Mouse (Mus musculus): ENCODE data around the gene Babam2. TPM values are rescaled to one million over a fixed set of nuclear protein-coding genes. Genes with fewer than 3 reads are reported as not detected.

Gene Babam2
- polyA plus RNA-seq, 1 experiment, result 52.8 TPM

GRCm38 (mm10) chr5:31905808-31906207, 208.3 kb downstream of the Babam2 start:
- TF ChIP-seq POLR2A (IDR thresholded peaks at IDR 0.05; ENCODE audit: extremely low read depth, insufficient read depth, low read length) (no peak), CTCF (IDR thresholded peaks at IDR 0.05; ENCODE audit: extremely low read depth, insufficient read depth, low read length) (no peak)
- H3K4me3 ChIP-seq (ENCODE audit: insufficient read depth, low read length), result no peak overlapping the region
- H3K27ac ChIP-seq (ENCODE audit: insufficient read depth, low read length), result no peak overlapping the region
- no peaks in the 10 kb centered on the region for H3K4me1 ChIP-seq (ENCODE audit: control insufficient read depth, insufficient read depth, low read length)

- Histone ChIP-seq H3K4me3 (ENCODE audit: insufficient read depth, low read length) (no peak overlapping the region), H3K27ac (ENCODE audit: insufficient read depth, low read length) (no peak overlapping the region), H3K4me1 (ENCODE audit: control insufficient read depth, insufficient read depth, low read length) (no peaks in the 10 kb centered on the region)
- no peak for TF ChIP-seq POLR2A (IDR thresholded peaks at IDR 0.05; ENCODE audit: extremely low read depth, insufficient read depth, low read length)
- no peak for TF ChIP-seq CTCF (IDR thresholded peaks at IDR 0.05; ENCODE audit: extremely low read depth, insufficient read depth, low read length)
Observed at GRCm38 (mm10) chr5:31906286-31906951, 208.9 kb downstream of the Babam2 start.

DNA sequence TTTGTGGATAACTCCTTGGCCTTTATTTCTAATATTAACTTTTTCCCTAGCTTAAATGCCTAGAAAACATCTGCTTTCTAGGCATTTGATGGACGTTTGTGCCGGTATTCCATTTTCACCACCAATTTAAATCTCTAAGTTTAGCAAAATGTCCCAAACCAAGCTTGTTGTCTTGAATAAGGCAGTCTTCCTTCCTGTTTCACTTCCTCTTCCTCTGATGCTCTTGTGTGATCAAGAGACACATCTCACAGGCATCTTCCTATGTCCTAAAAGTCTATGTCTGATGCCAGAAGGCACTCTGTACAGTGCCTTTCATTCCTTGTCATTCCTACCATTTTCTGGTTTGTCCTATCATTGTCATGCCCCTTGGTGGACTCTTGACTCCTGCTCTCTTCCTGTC, 210.5 kb downstream of the Babam2 start:
- Histone ChIP-seq H3K4me3 (ENCODE audit: insufficient read depth, low read length) (no peak overlapping the region), H3K4me1 (ENCODE audit: control insufficient read depth, insufficient read depth, low read length) (no peaks in the 10 kb centered on the region), H3K27ac (ENCODE audit: insufficient read depth, low read length) (no peak overlapping the region)
- TF ChIP-seq POLR2A (IDR thresholded peaks at IDR 0.05; ENCODE audit: extremely low read depth, insufficient read depth, low read length) (no peak), CTCF (IDR thresholded peaks at IDR 0.05; ENCODE audit: extremely low read depth, insufficient read depth, low read length) (no peak)

- TF ChIP-seq CTCF (IDR thresholded peaks at IDR 0.05; ENCODE audit: extremely low read depth, insufficient read depth, low read length) (no peak), POLR2A (IDR thresholded peaks at IDR 0.05; ENCODE audit: extremely low read depth, insufficient read depth, low read length) (no peak)
- H3K4me1 ChIP-seq (ENCODE audit: control insufficient read depth, insufficient read depth, low read length), result no peaks in the 10 kb centered on the region
Observed at GRCm38 (mm10) chr5:31908818-31909217, 211.3 kb downstream of the Babam2 start.

DNA sequence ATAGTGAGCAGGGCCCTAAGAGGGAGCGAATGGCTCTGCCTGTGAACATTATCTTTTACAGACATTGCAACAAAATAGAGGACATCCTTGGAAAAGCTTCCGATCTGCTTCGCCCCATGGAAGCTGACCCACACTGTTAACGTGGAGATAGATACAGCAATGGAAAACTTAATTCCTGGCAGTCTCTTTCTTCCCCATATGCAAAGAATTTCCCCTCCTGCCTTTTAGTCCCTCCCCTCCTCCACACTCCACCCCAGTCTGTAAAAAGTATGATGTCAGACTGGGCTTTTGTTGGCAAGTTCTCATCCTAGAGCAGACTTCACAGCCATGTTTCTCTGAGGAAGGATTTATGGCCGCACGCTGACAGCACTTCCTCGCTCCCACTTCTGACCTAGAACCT, 218.8 kb downstream of the Babam2 start:
- Histone ChIP-seq H3K4me3 (ENCODE audit: insufficient read depth, low read length) (no peak overlapping the region), H3K4me1 (ENCODE audit: control insufficient read depth, insufficient read depth, low read length) (peaks cover 2% of the 10 kb centered on the region), H3K27ac (ENCODE audit: insufficient read depth, low read length) (no peak overlapping the region)
- TF ChIP-seq POLR2A (IDR thresholded peaks at IDR 0.05; ENCODE audit: extremely low read depth, insufficient read depth, low read length) (no peak), CTCF (IDR thresholded peaks at IDR 0.05; ENCODE audit: extremely low read depth, insufficient read depth, low read length) (no peak)

More at GRCm38 (mm10) chr5:31908818-31909217, 211.3 kb downstream of the Babam2 start:
- Histone ChIP-seq H3K4me3 (ENCODE audit: insufficient read depth, low read length) (no peak overlapping the region), H3K27ac (ENCODE audit: insufficient read depth, low read length) (no peak overlapping the region)

- TF ChIP-seq POLR2A (IDR thresholded peaks at IDR 0.05; ENCODE audit: extremely low read depth, insufficient read depth, low read length), result no peak
- no peak for TF ChIP-seq CTCF (IDR thresholded peaks at IDR 0.05; ENCODE audit: extremely low read depth, insufficient read depth, low read length)
- no peak overlapping the region for H3K4me3 ChIP-seq (ENCODE audit: insufficient read depth, low read length)
- peaks cover 2% of the 10 kb centered on the region for H3K4me1 ChIP-seq (ENCODE audit: control insufficient read depth, insufficient read depth, low read length)
- H3K27ac ChIP-seq (ENCODE audit: insufficient read depth, low read length), result no peak overlapping the region
Observed at GRCm38 (mm10) chr5:31918566-31918965, 221.1 kb downstream of the Babam2 start.

DNA sequence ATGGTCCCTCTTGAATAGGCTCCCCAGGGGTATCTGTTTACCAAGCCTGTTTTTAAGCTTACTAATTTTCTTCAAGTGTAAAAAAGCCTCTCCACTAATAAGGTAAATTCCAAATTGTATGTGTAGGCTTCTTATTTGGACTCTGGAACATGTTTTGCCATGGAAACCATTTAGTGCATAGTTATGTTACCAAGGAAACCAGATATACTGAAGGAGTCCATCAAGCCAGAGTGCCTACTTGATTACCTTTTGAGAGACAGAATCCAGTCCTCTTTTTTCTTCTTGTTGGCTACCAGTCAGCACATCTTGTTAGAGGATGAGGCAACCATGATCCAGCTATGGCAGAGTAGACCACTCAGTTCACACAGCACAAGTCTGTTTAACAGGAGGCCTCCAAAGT, 222.6 kb downstream of the Babam2 start:
- Histone ChIP-seq H3K4me1 (ENCODE audit: control insufficient read depth, insufficient read depth, low read length) (peaks cover 2% of the 10 kb centered on the region), H3K4me3 (ENCODE audit: insufficient read depth, low read length) (no peak overlapping the region), H3K27ac (ENCODE audit: insufficient read depth, low read length) (no peak overlapping the region)
- no peak for TF ChIP-seq CTCF (IDR thresholded peaks at IDR 0.05; ENCODE audit: extremely low read depth, insufficient read depth, low read length)
- TF ChIP-seq POLR2A (IDR thresholded peaks at IDR 0.05; ENCODE audit: extremely low read depth, insufficient read depth, low read length), result no peak

DNA sequence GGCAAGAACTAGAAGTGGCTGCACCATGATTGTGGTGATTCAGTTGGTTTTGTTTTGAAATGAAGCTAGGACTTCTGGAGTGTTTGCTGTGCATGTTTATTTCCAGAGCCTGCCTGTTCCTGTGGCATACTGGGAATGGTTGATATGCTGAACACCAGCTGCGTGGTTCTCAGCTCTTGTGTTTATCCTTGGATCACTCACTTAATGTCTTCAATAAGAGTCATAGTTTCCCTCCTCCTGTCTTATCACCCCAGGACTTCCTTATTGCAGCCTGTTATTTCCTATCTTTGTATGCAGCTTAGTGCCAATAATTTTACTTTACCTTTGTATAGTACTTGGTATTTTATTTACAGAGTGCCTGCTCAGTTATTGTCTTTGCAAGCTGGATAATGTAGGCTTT, 223.4 kb downstream of the Babam2 start:
- H3K27ac ChIP-seq (ENCODE audit: insufficient read depth, low read length), result peak overlapping the region; percentile 3; the same call in 1 of the 2 replicates
- no peak for TF ChIP-seq POLR2A (IDR thresholded peaks at IDR 0.05; ENCODE audit: extremely low read depth, insufficient read depth, low read length)
- no peak for TF ChIP-seq CTCF (IDR thresholded peaks at IDR 0.05; ENCODE audit: extremely low read depth, insufficient read depth, low read length)
- peaks cover 2% of the 10 kb centered on the region for H3K4me1 ChIP-seq (ENCODE audit: control insufficient read depth, insufficient read depth, low read length)

DNA sequence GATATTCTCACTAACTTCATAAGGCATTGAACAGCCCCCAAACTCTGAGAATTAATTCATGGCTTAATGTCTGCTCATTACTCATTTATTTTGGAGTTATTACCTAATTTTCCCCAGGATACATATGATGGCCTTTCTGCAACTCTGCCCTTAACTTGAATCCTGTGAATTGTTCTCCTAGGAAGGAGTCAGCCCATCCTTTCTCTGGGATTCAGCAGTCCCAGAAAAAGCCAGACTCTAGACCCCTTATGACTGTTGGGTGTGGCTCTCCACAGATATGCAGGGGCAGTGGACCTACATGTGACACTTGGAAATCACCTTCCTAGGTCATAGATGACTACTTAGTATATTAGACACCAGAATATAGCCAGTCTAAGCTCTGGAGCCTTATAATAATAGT, 226.6 kb downstream of the Babam2 start:
- no peak overlapping the region for H3K27ac ChIP-seq (ENCODE audit: insufficient read depth, low read length)
- H3K4me3 ChIP-seq (ENCODE audit: insufficient read depth, low read length), result no peak overlapping the region
- TF ChIP-seq POLR2A (IDR thresholded peaks at IDR 0.05; ENCODE audit: extremely low read depth, insufficient read depth, low read length) (no peak), CTCF (IDR thresholded peaks at IDR 0.05; ENCODE audit: extremely low read depth, insufficient read depth, low read length) (no peak)
- H3K4me1 ChIP-seq (ENCODE audit: control insufficient read depth, insufficient read depth, low read length), result peaks cover 2% of the 10 kb centered on the region

More for the DNA sequence above, 223.4 kb downstream of the Babam2 start:
- H3K4me3 ChIP-seq (ENCODE audit: insufficient read depth, low read length), result no peak overlapping the region

- Histone ChIP-seq H3K27ac (ENCODE audit: insufficient read depth, low read length) (no peak overlapping the region), H3K4me3 (ENCODE audit: insufficient read depth, low read length) (no peak overlapping the region), H3K4me1 (ENCODE audit: control insufficient read depth, insufficient read depth, low read length) (no peaks in the 10 kb centered on the region; the same call in 1 of the 2 replicates)
- TF ChIP-seq CTCF (IDR thresholded peaks at IDR 0.05; ENCODE audit: extremely low read depth, insufficient read depth, low read length) (peak; percentile 7; the same call in 1 of the 2 replicates), POLR2A (IDR thresholded peaks at IDR 0.05; ENCODE audit: extremely low read depth, insufficient read depth, low read length) (no peak)
Observed at GRCm38 (mm10) chr5:31926551-31926950, 229.1 kb downstream of the Babam2 start.
